Mouse (Mus musculus) frontal cortex, postnatal 10 days (tissue): Measurements from ENCODE around the gene Nfkbil1.
A peak's percentile ranks its signal among the peaks of the same experiment; 100 is the strongest.

Experiments used
- DNase-seq, 2 experiments: peaks; one replicate each; pipeline ENCODE4 v3.0.0; 2022; ENCODE audit warnings: low spot score in 2 of 2, mixed read lengths in 1 of 2

Nfkbil1 gene

DNA sequence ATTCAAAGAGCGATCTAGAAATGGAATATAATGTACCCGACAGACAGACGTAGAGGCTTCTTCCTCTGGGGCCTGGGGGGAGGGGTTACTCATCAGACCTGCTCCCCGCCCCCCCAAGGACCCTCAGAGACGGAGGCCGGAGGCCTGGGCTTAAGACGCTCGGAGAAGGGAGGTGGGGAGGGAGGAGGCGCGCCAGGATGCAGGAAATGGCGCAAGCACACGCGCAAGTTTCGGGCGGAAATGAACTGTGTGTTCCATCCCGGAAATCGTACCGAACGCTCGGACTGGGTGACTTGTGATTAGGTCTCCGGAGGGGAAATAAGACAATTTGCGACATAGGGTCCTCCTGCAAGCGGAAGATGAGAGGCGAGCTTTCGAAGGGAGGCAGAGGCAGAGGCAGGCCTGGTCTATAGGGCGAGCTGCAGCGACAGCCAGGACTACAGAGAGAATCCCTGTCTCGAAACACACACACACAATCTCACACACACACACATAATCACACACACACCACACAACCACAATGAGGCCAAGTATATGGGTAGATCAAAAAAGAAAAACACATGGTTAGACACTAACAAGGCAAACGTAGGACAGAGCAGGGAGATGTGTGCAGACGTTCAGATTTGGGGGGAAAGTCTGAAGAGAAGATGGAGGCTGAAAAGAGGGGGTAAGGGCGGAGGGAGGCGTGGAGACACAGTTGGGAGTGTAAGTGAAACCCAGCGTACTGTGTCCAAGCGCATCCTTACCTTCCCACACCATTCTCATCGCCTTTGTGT lies at the start of gene Nfkbil1:
Gene Nfkbil1 (minus strand): TSS at position 179 of the 776 bp plus-strand sequence.
- peak; percentile 88 to 89 for DNase-seq

DNA sequence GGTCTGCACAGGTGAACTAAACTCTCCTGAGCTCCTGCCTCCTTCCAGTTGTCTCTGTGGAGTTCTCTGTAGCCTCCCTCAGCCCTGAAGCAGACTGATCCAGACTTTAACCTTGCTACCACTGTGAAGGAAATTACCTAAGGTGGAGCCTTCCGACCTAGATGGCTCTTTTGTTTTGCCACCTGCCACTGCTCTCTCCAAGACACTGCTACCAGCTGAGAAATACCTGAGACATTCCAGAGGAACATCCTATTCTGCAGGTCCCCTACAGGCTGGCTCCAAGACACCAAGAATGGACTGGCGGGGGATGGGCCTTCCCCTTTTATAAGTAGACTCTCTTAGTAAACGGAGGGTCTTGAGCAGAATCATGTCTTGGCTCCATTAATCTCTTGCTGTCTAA lies 44.7 kb upstream of the Nfkbil1 start:
- no peak for DNase-seq

DNA sequence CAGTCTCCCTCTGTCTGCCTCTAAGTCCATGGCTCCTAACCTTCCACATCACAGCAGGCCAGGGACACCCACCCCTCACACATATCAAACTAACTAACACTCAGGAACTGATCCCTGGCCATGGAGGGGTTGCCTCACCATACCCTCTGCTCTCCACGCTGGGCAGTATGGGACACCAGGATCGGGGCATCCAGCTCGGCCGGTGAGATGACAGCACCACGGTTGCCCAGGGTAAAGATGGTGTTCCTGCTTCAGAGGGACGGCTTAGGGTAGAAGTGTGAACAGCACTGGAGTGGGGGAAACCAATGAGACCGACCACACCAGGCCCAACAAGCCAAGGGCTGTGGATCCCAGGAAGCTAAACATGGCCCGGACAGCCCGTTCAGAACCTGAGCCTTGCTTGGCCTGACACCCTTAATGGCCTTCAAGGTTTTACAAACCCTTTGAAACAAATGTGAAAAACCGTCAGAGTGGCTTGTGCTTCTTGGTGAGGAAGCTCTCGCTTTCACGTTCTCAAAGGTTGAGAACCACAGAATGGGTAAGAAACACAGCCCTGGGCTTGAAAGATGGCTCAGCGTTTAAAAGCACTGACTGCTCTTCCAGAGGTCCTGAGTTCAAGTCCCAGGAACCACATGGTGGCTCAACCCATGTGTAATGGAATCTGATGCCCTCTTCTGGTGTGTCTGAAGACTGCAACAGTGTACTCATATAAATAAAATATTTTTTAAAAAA lies 43.5 kb upstream of the Nfkbil1 start:
- no peak for DNase-seq

DNA sequence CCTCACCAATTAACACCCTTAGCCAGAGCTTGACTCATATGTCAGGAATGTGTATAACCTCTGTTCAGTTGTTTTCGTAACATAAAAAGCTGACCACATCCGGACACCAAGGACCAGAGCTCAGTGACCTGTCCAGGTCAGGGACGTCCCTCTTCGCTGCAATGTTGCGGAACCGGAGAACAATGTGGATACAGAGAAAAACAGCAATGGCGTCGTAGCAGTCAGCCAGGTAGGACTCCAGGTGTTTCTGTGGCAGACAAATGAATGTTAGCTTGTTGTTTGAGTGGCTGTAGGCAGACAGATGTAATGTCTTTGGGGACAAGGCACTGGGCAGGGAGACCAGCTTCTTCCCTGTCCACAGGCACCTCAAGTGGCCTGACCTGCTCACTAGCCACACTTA lies 42.5 kb upstream of the Nfkbil1 start:
- no peak for DNase-seq

DNA sequence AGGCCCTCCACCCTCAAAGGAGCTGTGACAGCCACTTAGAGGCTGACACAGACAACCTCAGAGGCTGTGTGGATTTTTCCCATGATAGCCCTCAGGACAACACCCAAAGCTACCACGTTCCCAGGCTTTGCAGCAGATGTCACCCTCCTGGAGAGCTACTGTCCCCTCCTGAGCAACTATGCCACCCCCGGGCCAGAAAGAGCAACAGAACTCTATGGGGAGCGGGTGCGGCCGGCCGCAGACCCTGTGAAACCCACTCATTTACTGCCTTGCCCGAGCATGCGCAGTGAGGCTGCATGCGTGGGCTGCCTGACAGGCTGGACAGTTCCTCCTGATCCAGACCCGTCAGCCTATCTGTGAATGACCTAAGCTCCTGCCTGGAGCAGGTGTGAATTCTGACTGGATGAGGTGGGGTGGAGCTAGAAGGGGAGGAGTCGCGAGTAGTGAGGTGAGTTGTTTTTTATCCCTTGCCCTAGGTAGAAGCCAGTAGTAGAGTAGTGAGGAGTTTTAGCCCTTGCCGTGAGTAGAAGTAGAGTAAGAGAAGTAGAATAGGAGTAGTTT lies 40.8 kb upstream of the Nfkbil1 start:
- DNase-seq, result no peak

DNA sequence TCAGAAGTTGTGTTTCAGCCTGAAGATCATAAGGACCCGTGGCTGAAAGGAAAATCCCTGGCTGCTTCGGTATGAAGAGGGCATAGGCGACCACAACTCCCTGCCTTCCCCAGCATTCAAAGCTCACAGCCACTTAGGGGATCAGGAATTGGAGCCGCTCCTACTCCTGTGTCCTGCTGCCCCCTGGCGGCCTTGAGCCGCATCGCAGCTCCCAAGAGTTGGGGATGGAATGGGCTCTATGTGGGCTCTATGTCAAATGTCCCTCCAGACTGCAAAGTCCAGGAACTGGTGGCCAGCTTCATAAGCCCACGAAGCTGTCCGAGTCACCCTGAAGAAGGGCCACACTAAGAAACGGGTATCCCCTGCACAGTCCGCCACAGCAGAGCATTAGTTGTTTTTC lies 39.2 kb upstream of the Nfkbil1 start:
- DNase-seq, result peak in 1 of 2 experiments; percentile 81

DNA sequence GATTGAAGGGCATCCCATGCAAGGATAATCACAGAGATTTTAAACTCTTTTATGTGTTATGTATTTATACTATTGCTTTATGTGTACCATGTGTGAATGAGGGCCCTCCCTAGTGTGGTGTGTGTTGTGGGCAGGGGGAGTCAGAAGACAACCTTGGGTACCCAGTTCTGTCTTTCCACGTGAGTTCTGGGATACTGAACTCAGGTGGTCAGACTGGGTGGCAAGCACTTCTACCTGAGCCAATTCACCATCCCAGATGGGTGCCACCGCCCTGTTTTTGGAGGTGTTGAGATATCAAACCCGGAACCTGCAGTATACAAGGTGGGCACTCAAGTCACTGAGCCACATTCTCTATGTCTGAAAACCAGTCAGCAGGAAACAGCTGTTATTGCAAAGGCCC lies 36.7 kb upstream of the Nfkbil1 start:
- DNase-seq, result no peak

DNA sequence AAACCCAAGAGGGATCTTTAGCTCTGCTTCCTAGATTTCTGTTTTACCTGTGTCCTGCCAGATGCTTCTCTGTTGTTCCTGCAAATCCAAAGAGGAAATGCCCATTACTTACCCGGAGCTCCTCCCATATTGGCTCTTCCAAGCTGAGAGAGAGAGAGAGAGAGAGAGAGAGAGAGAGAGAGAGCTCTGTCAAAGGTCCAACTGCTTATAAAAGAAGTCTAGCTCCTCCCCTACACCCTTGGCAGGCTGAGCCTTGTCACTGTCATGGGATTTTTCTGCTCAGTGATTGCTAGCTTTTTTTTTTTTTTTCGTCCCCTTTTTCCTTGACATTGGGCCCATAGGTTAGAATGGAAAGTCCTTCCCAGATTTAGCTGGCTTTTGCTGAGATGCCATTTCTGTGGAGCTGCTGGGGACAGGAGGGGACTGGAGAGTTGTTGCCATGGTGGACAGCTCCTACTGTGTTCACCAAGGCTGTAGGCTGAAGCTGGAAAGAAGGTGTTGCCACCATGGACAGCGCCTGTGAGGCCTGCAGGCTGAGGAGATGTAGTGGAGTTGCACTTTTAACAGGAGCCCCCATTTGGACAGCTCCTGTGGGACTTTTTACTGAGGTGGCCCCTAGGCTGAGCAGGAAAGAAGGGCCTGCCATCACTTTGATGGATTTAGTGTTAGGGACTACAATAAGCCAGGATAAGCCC lies 34.2 kb upstream of the Nfkbil1 start:
- no peak for DNase-seq

DNA sequence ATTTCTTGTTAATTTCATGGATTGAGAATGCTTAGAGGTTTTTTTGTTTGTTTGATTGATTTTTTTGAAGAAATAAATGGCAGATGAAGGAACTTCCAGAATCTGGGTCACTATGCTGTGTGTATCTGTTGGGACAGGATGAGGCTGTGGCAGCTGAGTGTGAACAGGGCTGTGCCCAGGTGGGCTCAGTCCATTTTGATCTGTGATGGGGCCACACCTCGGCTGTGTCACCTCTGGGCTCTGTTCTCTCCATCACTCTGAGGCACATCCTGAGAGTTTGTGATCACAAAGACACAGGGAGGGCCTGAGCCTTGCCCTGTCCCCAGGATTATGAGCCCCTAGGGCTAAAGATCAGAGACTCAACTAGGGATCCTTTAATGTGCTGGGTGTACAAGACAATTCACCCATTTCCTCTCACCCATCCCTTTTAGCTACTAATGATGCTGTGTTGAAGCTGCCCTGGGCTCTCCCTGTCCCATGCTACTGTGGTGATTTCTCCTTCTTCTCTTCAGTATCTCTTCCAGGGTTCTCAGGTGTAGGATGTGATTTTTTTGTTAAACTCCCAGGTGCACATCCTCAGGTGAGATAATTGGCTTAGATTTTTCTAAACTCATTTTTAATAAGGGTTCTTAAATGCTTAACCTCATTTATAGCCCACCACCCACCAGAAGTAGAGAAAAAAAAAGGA lies 32.0 kb upstream of the Nfkbil1 start:
- DNase-seq, result no peak

DNA sequence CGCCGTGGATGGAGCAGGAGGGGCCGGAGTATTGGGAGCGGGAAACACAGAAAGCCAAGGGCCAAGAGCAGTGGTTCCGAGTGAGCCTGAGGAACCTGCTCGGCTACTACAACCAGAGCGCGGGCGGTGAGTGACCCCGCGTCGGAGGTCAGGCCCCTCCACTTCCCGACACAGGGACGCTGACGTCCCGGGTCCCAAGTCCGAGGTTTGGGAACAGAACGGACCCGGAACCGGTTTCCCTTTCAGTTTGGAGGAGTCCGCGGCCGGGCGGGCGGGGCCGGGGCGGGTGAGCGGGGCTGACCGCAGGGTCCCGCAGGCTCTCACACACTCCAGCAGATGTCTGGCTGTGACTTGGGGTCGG lies 27.9 kb upstream of the Nfkbil1 start:
- DNase-seq, result no peak

DNA sequence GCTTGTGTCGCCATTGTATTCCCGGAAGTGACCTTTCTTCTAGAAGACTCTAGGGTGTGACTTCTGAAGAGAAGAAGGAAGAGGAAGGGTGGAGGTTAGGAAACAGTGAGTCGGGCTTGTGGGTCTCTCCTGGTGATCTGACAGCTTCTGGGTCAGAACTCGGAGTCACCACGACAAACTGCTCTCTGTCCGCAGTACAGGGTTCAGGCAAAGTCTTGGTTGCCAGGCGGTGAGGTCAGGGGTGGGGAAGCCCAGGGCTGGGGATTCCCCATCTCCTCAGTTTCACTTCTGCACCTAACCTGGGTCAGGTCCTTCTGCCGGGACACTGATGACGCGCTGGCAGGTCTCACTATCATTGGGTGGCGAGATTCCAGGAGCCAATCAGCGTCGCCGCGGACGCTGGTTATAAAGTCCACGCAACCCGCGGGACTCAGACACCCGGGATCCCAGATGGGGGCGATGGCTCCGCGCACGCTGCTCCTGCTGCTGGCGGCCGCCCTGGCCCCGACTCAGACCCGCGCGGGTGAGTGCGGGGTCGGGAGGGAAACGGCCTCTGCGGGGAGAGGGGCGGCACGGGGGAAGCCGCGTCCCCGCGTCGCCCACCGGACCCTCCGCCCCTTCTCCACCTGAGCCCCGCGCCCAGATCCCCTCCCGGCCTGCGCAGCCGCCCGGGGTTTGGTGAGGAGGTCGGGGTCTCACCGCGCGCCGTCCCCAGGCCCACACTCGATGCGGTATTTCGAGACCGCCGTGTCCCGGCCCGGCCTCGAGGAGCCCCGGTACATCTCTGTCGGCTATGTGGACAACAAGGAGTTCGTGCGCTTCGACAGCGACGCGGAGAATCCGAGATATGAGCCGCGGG lies 27.3 kb upstream of the Nfkbil1 start, which contains the start of gene H2-D1:
Gene H2-D1 (plus strand): TSS at position 67 of the 859 bp plus-strand sequence.
- DNase-seq, result peak; percentile 80 to 95

DNA sequence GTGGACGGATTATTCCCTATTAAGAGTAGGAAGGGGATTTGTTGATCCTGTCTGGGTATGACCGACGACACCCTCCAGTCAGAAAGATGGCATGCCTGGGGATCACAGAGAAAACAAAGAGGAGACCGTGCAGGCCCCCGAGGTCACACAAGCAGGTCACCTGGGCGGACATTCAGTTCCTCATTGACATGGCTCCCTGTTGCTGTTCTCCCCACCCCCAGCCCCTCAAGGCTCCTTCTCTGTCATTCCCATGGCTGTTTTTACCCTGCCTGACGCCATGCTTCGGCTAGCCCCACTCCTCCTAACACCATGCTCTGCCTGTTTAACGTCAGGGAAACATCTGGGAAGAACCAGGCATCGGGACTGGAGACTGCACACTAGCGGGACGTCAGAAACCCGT lies 26.1 kb upstream of the Nfkbil1 start:
- no peak for DNase-seq

DNA sequence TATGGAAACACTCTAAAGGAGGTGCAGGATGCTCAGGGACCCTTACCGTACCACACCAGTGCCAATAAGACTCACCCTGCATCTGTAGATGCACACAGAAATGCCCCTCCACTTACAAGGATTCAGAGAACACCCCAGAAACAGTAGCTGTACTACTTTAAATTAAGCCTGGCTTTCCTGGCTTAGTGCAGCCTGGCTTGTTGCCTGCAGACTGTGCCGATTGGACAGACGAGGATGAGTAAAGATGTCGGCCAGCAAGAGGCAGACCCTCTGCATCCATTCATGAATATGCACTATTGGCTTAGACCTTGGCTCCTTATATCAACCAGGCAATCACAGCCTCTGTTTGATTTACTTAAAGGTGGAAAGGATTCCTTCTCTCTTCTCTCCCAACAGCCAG lies 24.0 kb upstream of the Nfkbil1 start:
- no peak for DNase-seq

DNA sequence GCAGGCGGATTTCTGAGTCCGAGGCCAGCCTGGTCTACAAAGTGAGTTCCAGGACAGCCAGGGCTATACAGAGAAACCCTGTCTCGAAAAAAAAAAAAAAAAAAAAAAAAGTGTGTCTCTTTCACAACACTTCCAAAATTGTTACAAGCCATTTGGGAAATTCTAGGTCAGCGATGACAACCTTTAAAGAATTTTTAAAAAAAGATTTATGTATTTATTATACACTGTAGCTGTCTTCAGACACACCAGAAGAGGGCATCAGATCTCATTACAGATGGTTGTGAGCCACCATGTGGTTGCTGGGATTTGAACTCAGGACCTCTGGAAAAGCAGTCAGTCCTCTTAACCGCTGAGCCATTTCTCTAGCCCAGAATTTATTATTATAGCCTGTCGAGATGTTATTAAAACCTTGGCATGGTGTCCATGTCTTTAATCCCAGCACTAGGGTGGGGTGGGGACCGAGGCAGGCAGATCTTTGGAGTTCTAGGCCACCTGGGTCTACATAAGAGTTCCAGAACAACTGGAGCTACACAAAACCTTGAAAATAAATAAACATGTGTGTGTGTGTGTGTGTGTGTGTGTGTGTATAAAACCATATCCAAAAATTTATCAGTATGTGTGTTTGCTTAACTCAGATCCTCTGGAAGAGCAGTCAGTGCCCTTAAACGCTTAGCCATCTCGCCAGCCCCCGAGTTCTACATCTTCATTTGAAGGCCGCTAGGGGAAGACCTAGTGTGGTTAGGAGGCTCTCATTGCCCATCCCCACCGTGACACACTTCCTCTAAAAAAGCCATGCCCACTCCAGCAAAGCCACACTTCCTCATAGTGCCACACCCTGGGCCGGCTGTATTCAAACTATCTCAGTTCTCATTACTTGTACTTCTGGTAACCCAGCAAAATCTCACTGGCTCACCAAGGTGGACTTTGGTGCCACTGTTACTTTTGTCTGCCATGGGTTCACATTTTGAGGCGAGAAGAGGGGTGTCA lies 23.2 kb upstream of the Nfkbil1 start:
- DNase-seq, result no peak

DNA sequence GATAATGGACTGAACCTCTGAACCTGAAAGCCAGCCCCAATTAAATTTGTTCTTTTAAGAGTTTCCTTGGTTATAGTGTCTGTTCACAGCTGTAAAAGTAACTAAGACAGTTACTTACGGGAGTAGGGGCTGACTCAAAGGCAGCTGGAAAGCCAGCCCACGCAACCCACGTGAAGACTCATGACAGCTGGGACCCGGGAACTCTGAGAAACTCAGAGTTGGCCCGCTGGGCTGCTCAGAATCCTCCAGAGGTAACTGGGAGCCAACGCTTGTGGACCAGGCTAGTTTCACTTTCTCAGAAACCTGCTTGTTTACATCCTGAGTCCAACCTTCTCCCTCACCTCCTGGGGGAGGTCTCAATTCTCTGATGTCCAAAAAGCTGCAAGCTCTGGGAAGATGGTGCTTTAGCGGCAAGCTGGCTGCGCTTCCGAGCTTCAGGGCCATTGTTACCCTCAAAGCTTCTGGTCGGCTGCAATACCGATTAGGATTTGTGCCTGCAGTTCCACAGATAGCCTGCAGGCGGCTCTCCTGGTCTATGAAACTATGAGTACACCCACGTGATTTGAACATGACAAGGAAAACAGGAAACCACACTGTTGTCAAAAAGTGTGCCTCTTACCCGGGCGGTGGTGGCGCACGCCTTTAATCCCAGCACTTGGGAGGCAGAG lies 22.4 kb upstream of the Nfkbil1 start:
- peak; percentile 84 to 89 for DNase-seq

DNA sequence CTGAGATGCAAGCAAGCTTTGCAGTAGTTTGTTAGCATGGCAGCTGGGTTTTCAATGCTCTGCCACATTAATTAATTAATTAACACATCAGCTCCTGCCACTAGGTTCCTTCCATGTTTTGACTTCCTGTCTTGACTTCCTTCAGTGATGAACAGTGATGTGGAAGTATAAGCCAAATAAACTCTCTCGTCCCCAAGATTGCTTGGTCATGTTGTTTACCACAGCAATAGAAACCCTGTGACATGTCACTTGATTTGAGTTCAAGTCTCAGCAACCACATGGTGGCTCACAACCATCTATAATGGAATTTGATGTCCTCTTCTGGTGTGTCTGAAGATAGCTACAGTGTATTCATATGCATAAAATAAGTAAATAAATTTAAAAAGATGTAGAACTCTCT lies 21.8 kb upstream of the Nfkbil1 start:
- DNase-seq, result no peak

DNA sequence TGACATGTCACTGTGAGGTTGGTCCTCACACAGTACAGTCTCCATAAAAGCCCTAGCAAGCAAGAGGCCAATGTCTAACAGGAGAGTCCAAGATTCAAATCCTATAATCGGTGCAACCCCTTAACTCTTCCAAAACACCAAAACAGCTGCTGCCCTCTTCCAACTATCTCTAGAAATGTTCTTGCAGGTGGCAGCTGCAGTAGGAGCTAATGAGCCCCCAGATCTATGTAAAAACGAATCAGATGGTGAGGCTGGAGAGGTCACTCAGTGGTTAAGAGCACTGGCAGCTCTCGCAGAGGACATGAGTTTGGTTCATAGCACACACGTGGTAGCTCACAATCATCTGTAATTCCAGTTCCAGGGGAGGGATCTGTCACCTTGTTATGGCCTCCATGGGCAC lies 20.1 kb upstream of the Nfkbil1 start:
- DNase-seq, result no peak

DNA sequence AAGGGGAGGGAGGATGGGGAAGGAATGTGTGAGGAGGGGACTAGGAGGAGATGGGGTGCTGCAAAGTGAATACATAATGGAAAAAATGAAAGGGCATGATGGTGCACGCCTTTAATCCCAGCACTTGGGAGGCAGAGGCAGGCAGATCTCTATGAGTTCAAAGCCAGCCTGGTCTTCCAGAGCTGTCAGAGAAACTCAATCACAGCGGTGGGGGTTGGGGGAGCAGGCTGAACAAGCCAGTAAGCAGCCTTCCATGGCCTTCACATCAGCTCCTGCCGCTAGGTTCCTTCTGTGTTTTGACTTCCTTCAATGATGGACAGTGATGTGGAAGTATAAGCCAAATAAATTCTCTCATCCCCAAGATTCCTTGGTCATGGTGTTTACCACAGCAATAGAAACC lies 19.7 kb upstream of the Nfkbil1 start:
- DNase-seq, result peak in 1 of 2 experiments; percentile 23
